Mouse (Mus musculus) liver, adult (tissue): Measurements from ENCODE around the gene Evx1.

Experiments used
- GATA4 ChIP-seq: IDR thresholded peaks from 2 replicates; pipeline ENCODE4 v1.6.1; 2014; ENCODE audit warnings: mild to moderate bottlenecking, low read length; ENCODE audit not compliant: insufficient replicate concordance

Gene Evx1

GRCm38 (mm10) chr6:52275563-52276280 lies 37.6 kb upstream of the Evx1 start:
- no peak for TF ChIP-seq GATA4

- TF ChIP-seq GATA4: no peak
These were observed 36.9 kb upstream of the Evx1 start for GRCm38 (mm10) chr6:52276382-52276781.

GRCm38 (mm10) chr6:52276920-52277319 lies 36.4 kb upstream of the Evx1 start:
- no peak for TF ChIP-seq GATA4

GRCm38 (mm10) chr6:52281084-52281483 lies 32.2 kb upstream of the Evx1 start:
- no peak for TF ChIP-seq GATA4

- no peak for TF ChIP-seq GATA4
These were observed 29.4 kb upstream of the Evx1 start for GRCm38 (mm10) chr6:52283896-52284295.

- no peak for TF ChIP-seq GATA4
These were observed 23.1 kb upstream of the Evx1 start for GRCm38 (mm10) chr6:52290186-52290585.

- TF ChIP-seq GATA4: no peak
These were observed 22.1 kb upstream of the Evx1 start for GRCm38 (mm10) chr6:52291021-52291860.

- TF ChIP-seq GATA4: no peak
These were observed 21.0 kb upstream of the Evx1 start for GRCm38 (mm10) chr6:52292328-52292727.

- TF ChIP-seq GATA4: no peak
These were observed 18.7 kb upstream of the Evx1 start for GRCm38 (mm10) chr6:52294616-52295015.

- no peak for TF ChIP-seq GATA4
These were observed 14.8 kb upstream of the Evx1 start for GRCm38 (mm10) chr6:52298511-52298910.

- TF ChIP-seq GATA4: no peak
These were observed 12.5 kb upstream of the Evx1 start for GRCm38 (mm10) chr6:52300806-52301205.

- TF ChIP-seq GATA4: no peak
These were observed 9.9 kb upstream of the Evx1 start for GRCm38 (mm10) chr6:52303426-52303825.

GRCm38 (mm10) chr6:52305877-52306389 lies 7.4 kb upstream of the Evx1 start:
- no peak for TF ChIP-seq GATA4

GRCm38 (mm10) chr6:52309766-52310165 lies 3.5 kb upstream of the Evx1 start:
- no peak for TF ChIP-seq GATA4

GRCm38 (mm10) chr6:52310366-52310765 lies 2.9 kb upstream of the Evx1 start:
- no peak for TF ChIP-seq GATA4
